Mouse (Mus musculus): ENCODE results near the gene Tmem94. TPM values are rescaled to one million over a fixed set of nuclear protein-coding genes. Genes with fewer than 3 reads are reported as not detected.

The Tmem94 gene
- polyA plus RNA-seq, 1 experiment from 2014 or later, result 20.9 TPM

DNA sequence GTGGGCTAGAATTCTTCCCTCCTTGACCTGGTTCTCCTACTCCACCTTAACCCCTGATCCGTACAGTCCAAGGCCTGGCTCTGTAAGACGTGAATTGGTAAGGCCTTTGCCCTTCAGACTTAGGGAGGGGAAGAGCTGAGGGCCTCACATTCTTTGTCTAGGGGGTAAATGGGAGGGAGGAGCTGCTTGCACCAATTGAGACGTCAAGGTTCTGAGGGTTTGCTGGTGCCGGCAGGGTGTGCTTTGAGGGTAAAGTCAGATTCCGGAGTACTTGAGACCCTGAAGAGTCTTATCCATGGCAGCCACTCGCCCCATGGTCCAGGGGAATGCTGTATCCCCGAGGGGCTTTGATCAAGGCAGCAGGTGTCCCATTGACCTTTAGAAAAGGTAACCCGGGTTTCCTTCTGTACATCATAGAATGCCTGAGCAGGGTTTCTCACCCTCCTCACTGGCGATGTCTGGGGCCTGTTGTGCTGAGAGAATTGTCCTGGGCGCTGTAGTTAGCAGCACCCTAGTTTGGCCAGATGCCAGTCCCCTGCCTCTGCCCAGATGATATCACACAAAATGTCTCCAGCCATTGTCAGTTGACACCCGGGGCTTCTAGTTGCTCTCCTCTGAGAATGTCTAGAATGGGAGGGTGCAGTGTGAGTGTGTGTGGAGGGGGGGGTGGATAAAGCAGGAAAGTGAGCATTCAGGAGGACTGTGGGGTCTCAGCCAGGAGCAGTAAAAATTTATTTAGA lies 71.6 kb downstream of the Tmem94 start:
- Histone ChIP-seq H3K4me1 (ENCODE audit: control insufficient read depth, insufficient read depth, low read length) (no peaks in the 10 kb centered on the region), H3K4me2 (ENCODE audit: low read length) (no peak overlapping the region), H3K9me3 (ENCODE audit: control insufficient read depth, low read length) (no peaks in the 10 kb centered on the region), H3K27me3 (ENCODE audit: control insufficient read depth, insufficient read depth, low read length) (no peaks in the 10 kb centered on the region), H3K9ac (replicated peaks; ENCODE audit: low read length) (no peak overlapping the region), H3K27ac (replicated peaks; ENCODE audit: low read depth, low read length) (no peak overlapping the region), H3K4me3 (replicated peaks; ENCODE audit: low read depth, low read length) (no peak overlapping the region), H3K36me3 (ENCODE audit: control insufficient read depth, insufficient read depth, low read length) (no peaks in the 10 kb centered on the region)
- ATAC-seq (ENCODE audit: low FRiP score, low TSS enrichment), result no peak
- 14% methylated on average over 11 of the region's 11 CpGs for WGBS
- DNase-seq, result no peak

DNA sequence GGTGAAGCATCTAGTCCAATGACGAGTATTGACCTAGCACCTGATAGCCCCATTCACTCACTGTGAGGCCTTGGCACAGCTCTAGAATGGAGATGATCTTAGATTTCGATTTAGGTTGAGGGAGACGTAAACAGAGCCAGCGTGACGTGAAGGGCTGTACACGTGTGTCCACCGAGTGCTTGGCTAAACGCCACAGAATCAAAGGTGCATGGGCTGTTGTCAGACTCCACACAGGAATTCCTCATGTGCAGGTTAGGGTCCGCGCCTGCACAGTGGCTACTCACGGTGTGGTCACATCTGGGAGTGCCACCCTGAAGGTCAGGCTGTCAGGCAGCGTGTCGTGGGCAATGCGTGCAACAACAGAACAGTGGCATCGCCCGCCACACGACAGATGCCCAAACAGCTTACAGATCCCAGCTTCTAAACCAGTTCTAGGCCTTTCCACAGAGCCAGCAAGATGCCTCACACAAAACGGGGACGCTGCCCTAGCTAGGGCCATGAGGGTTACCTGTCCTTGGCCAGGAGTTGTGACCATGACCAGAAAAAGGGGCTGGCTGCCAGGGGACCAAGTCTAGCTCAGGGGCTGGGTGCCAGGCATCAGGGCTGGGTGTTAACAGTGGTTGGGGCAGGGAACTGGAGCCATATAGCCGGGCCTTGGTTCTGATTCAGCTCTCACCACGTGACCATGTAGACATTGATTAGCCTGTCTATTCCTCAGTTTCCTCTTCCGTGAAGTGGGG lies 72.5 kb downstream of the Tmem94 start:
- H3K9me3 ChIP-seq (ENCODE audit: control insufficient read depth, low read length), result no peaks in the 10 kb centered on the region
- DNase-seq, result no peak
- 92% methylated on average over 22 of the region's 22 CpGs for WGBS
- no peak overlapping the region for H3K4me2 ChIP-seq (ENCODE audit: low read length)
- H3K36me3 ChIP-seq (ENCODE audit: control insufficient read depth, insufficient read depth, low read length), result no peaks in the 10 kb centered on the region
- H3K4me1 ChIP-seq (ENCODE audit: control insufficient read depth, insufficient read depth, low read length), result no peaks in the 10 kb centered on the region
- no peaks in the 10 kb centered on the region for H3K27me3 ChIP-seq (ENCODE audit: control insufficient read depth, insufficient read depth, low read length)
- H3K4me3 ChIP-seq (replicated peaks; ENCODE audit: low read depth, low read length), result no peak overlapping the region
- no peak for ATAC-seq (ENCODE audit: low FRiP score, low TSS enrichment)
- no peak overlapping the region for H3K9ac ChIP-seq (replicated peaks; ENCODE audit: low read length)
- H3K27ac ChIP-seq (replicated peaks; ENCODE audit: low read depth, low read length), result no peak overlapping the region

DNA sequence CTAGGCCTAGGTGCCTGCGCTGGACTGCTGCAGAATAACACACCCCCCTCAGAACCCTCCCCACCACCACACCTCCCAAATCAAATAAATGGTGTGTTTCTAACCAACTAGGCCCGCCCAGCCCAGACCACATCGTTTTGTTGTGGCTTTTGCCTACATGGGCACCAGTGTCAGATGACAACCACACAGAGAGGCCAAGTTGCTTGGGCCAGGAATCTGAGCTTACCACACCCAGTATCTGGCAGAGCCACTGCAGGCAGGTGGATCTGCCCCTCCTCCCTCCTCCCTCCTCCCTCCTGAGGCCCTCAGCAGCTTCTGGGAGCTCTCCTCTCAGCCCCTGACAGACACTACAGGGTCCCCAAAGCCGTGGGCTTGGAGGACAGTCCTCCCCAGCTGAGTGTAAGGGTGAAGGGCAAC lies 73.7 kb downstream of the Tmem94 start:
- DNase-seq, result no peak
- no peak overlapping the region for H3K27ac ChIP-seq (replicated peaks; ENCODE audit: low read depth, low read length)
- H3K36me3 ChIP-seq (ENCODE audit: control insufficient read depth, insufficient read depth, low read length), result no peaks in the 10 kb centered on the region
- H3K9me3 ChIP-seq (ENCODE audit: control insufficient read depth, low read length), result no peaks in the 10 kb centered on the region
- no peak for ATAC-seq (ENCODE audit: low FRiP score, low TSS enrichment)
- H3K4me1 ChIP-seq (ENCODE audit: control insufficient read depth, insufficient read depth, low read length), result no peaks in the 10 kb centered on the region
- 59% methylated on average over 4 of the region's 4 CpGs for WGBS
- no peak overlapping the region for H3K9ac ChIP-seq (replicated peaks; ENCODE audit: low read length)
- no peak overlapping the region for H3K4me2 ChIP-seq (ENCODE audit: low read length)
- no peak overlapping the region for H3K4me3 ChIP-seq (replicated peaks; ENCODE audit: low read depth, low read length)
- H3K27me3 ChIP-seq (ENCODE audit: control insufficient read depth, insufficient read depth, low read length), result no peaks in the 10 kb centered on the region

DNA sequence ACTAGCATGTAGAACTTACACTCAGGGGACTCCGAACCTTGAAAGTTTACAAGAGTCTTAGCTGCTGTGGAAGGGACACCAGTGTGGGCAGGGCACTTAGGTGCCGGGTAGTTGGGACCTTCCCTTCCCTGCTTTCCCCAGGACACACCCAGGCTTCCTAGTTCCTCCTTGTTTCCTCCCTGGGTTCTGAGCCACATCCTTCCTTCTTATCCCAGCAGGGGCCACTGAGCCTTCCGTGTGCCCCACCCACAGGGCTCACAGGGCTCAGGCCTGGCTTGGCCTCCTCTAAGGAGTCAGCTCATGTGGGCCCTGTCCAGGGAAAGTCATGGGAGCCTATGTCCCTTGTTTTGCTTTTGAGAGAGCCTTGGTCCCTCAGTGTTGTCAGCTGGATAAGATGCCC lies 74.5 kb downstream of the Tmem94 start:
- Histone ChIP-seq H3K4me2 (ENCODE audit: low read length) (no peak overlapping the region), H3K27me3 (ENCODE audit: control insufficient read depth, insufficient read depth, low read length) (no peaks in the 10 kb centered on the region), H3K36me3 (ENCODE audit: control insufficient read depth, insufficient read depth, low read length) (no peaks in the 10 kb centered on the region), H3K9me3 (ENCODE audit: control insufficient read depth, low read length) (no peaks in the 10 kb centered on the region), H3K4me1 (ENCODE audit: control insufficient read depth, insufficient read depth, low read length) (no peaks in the 10 kb centered on the region), H3K4me3 (replicated peaks; ENCODE audit: low read depth, low read length) (no peak overlapping the region), H3K27ac (replicated peaks; ENCODE audit: low read depth, low read length) (no peak overlapping the region), H3K9ac (replicated peaks; ENCODE audit: low read length) (no peak overlapping the region)
- no peak for ATAC-seq (ENCODE audit: low FRiP score, low TSS enrichment)
- no peak for DNase-seq
- 60% methylated on average over 3 of the region's 3 CpGs for WGBS

DNA sequence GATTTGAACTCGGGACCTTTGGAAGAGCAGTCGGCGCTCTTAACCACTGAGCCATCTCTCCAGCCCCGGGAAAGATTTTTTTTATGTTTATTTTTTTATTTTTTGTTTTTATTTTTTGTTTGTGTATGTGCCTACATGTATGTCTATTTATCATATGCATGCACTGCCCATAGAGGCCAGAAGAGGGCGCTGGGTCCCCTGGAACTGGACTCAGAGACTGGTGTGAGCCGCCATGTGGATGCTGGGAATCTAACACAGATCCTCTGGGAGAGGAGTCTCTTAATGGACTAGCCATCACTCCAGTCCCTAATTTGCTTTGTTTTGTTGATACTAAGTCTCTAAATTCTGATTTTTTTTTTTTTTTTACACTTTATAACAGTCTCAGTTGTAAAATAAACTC lies 75.8 kb downstream of the Tmem94 start:
- Histone ChIP-seq H3K9me3 (ENCODE audit: control insufficient read depth, low read length) (no peaks in the 10 kb centered on the region), H3K36me3 (ENCODE audit: control insufficient read depth, insufficient read depth, low read length) (no peaks in the 10 kb centered on the region), H3K9ac (replicated peaks; ENCODE audit: low read length) (no peak overlapping the region), H3K27me3 (ENCODE audit: control insufficient read depth, insufficient read depth, low read length) (no peaks in the 10 kb centered on the region), H3K4me2 (ENCODE audit: low read length) (no peak overlapping the region), H3K27ac (replicated peaks; ENCODE audit: low read depth, low read length) (no peak overlapping the region), H3K4me3 (replicated peaks; ENCODE audit: low read depth, low read length) (no peak overlapping the region), H3K4me1 (ENCODE audit: control insufficient read depth, insufficient read depth, low read length) (no peaks in the 10 kb centered on the region)
- DNase-seq (no peak), ATAC-seq (ENCODE audit: low FRiP score, low TSS enrichment) (no peak)
- WGBS, result 85% methylated on average over 6 of the region's 6 CpGs

DNA sequence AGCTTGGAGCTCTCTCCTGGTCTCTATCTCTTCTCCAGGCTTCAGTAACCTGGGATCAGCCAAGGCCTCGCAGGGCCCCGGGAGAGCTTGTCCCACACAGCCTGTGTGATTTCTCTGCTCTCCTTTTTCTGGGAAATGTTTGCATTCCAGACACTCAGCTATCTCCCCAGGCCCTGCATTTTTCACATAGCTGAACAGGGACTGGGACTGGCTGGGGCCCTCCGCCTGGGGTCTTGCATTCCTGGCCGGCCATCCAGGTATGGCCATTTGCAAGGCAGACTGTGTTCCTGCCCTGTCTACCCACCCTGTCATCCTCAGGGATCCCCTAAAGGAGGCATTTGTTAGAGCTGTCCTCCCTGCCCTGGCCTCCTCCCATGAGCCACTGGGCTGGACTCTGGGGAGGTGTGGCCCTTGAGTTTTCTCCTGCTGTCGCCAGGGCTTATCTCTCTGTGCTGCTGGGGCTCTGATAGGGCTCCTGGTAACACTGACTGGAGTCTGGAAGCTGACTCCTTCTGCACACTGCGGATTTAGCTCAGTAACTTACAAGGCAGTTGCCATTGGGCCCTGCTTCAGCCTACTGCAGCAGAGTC lies 76.8 kb downstream of the Tmem94 start:
- no peaks in the 10 kb centered on the region for H3K4me1 ChIP-seq (ENCODE audit: control insufficient read depth, insufficient read depth, low read length)
- 23% methylated on average over 6 of the region's 6 CpGs for WGBS
- peak overlapping the region; percentile 37; the same call in 1 of the 2 replicates for H3K27ac ChIP-seq (replicated peaks; ENCODE audit: low read depth, low read length)
- no peaks in the 10 kb centered on the region for H3K9me3 ChIP-seq (ENCODE audit: control insufficient read depth, low read length)
- DNase-seq (no peak), ATAC-seq (ENCODE audit: low FRiP score, low TSS enrichment) (no peak)
- no peak overlapping the region for H3K9ac ChIP-seq (replicated peaks; ENCODE audit: low read length)
- no peak overlapping the region for H3K4me3 ChIP-seq (replicated peaks; ENCODE audit: low read depth, low read length)
- no peak overlapping the region for H3K4me2 ChIP-seq (ENCODE audit: low read length)
- no peaks in the 10 kb centered on the region for H3K36me3 ChIP-seq (ENCODE audit: control insufficient read depth, insufficient read depth, low read length)
- no peaks in the 10 kb centered on the region for H3K27me3 ChIP-seq (ENCODE audit: control insufficient read depth, insufficient read depth, low read length)

DNA sequence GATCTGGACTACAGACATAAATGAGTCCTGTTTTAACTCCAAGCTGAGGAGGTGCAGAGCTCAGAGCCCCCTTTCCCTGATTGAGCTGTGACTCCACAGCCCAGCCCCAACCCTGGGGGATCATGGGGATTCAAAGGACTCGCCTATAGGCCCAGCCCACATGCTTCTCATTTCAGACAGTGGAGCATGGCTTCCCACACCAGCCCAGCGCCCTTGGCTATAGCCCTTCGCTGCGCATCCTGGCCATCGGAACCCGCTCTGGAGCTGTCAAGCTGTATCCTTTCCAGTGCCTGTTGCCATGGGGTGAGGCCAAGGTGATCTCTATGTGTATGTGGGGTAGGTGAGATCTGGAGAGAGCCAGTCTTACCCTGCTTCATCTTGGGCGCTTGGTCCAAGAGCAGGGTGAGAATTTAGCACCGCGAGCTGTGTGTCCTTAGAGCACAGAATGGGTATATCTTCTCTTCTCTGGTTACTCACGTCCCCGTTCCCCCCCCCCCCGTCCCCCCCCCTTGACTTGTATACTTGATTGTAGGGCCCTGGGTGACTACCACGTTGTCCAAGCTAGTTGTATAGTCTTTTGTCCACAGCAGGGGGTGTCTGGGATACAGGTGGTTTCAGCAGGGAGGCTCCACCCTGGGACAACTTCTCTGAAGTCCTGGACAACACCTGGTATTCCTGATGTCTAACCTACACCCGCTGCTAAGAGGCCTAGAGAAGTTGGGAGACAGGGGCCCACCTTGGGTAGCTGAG lies 78.1 kb downstream of the Tmem94 start:
- Histone ChIP-seq H3K4me1 (ENCODE audit: control insufficient read depth, insufficient read depth, low read length) (no peaks in the 10 kb centered on the region), H3K36me3 (ENCODE audit: control insufficient read depth, insufficient read depth, low read length) (no peaks in the 10 kb centered on the region), H3K4me2 (ENCODE audit: low read length) (no peak overlapping the region), H3K27me3 (ENCODE audit: control insufficient read depth, insufficient read depth, low read length) (no peaks in the 10 kb centered on the region), H3K4me3 (replicated peaks; ENCODE audit: low read depth, low read length) (no peak overlapping the region), H3K9ac (replicated peaks; ENCODE audit: low read length) (no peak overlapping the region), H3K27ac (replicated peaks; ENCODE audit: low read depth, low read length) (no peak overlapping the region), H3K9me3 (ENCODE audit: control insufficient read depth, low read length) (no peaks in the 10 kb centered on the region)
- WGBS, result 79% methylated on average over 11 of the region's 14 CpGs
- ATAC-seq (ENCODE audit: low FRiP score, low TSS enrichment) (no peak), DNase-seq (no peak)

DNA sequence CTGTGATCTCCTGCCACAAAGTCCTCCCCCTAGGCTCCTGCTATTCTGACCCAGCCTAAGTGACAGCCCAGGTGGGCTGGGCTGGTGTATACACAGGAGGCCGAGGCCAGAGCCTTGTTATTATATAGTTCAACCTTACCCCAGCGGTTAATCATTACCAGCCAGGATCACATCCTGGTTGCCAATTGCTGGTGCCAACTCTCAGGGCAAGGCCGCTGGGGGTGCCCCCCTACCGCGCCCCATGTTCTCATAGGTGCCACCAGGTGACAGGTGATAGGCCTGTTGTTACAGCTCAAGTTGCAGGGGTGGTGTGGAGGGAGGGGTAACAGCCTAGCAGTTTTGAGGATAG lies 78.6 kb downstream of the Tmem94 start:
- Histone ChIP-seq H3K4me1 (ENCODE audit: control insufficient read depth, insufficient read depth, low read length) (no peaks in the 10 kb centered on the region), H3K27me3 (ENCODE audit: control insufficient read depth, insufficient read depth, low read length) (no peaks in the 10 kb centered on the region), H3K9ac (replicated peaks; ENCODE audit: low read length) (no peak overlapping the region), H3K36me3 (ENCODE audit: control insufficient read depth, insufficient read depth, low read length) (no peaks in the 10 kb centered on the region), H3K27ac (replicated peaks; ENCODE audit: low read depth, low read length) (no peak overlapping the region), H3K4me2 (ENCODE audit: low read length) (no peak overlapping the region), H3K9me3 (ENCODE audit: control insufficient read depth, low read length) (no peaks in the 10 kb centered on the region), H3K4me3 (replicated peaks; ENCODE audit: low read depth, low read length) (no peak overlapping the region)
- DNase-seq, result no peak
- WGBS, result 88% methylated on average over 5 of the region's 5 CpGs
- ATAC-seq (ENCODE audit: low FRiP score, low TSS enrichment), result no peak
